Mouse (Mus musculus): Measurements from ENCODE around the gene Myo16.

DNA sequence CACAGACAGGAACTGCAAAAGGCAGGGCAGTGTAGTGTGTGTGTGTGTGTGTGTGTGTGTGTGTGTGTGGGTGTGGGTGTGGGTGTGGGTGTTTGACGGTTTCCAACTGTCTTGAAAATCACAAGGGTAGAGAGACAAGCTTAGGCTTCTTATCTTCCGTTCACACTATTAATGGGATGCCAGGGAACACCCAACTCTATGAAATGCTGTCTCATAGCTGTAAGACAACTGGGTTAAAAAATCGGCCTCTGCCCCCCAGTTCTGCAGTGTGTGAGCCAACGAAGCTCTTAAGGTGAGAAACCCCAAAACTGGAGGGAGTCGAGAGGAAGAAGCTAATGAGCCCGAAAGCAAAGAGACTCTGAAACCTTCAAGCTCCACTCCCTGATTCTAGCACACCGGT is 487.1 kb downstream of the Myo16 start:
- TF ChIP-seq POLR2A (IDR thresholded peaks at IDR 0.05; ENCODE audit: insufficient read depth, low read depth, low read length) (no peak), CTCF (IDR thresholded peaks at IDR 0.05; ENCODE audit: insufficient read depth, low read depth, low read length) (no peak)
